Mouse (Mus musculus) retina, postnatal 7 days (tissue): ENCODE measurements around the gene Tti1.

Source experiments
- DNase-seq: peaks from one replicate; pipeline ENCODE4 v3.0.0-alpha.2; 2012; ENCODE audit warnings: low read depth, low spot score

The Tti1 gene

GRCm38 (mm10) chr2:157974604-157975501 is 53.4 kb downstream of the Tti1 start:
- DNase-seq = no peak

DNA sequence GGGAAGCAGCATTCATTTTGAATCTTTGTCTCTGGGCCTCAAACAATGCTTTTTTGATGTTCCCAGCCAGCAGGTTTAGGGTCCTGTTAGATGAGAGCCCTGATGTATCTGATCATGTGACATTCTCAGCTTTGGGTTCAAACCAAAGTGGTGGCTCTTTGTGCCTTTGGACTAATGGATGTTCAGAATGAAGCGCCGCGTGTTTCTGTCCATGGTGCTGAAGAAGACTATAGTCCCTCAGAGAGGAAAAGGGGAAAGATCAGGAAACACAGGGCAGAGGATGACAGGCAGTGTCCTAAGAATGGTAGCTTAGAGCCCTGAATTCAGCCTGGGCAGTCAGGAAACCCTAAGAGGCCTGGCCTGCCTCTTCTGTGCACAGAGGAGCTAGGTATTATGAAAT is 57.6 kb downstream of the Tti1 start:
- DNase-seq = peak; percentile 14

GRCm38 (mm10) chr2:157970124-157970523 is 58.1 kb downstream of the Tti1 start:
- DNase-seq = no peak

GRCm38 (mm10) chr2:157967856-157968255 is 60.4 kb downstream of the Tti1 start:
- DNase-seq = no peak

DNA sequence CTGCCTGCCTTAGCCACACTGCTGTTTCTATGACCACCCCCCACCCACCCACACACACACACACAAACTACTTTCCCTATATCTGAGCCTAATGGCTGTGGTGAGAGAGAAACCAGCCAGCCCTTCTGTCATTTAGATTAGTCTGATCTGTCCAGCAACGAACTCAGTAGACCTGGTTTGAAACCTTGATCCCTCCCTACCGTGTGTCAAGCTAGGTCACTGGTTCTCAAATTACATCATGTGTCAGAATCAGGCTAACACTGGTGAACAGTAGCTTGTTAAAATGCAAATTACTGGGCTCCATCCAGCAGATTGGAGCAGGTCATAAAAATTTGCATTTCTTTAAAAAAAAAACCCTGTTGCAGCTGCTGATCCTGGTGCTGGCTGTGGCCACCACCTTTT is 70.5 kb downstream of the Tti1 start:
- DNase-seq = no peak

DNA sequence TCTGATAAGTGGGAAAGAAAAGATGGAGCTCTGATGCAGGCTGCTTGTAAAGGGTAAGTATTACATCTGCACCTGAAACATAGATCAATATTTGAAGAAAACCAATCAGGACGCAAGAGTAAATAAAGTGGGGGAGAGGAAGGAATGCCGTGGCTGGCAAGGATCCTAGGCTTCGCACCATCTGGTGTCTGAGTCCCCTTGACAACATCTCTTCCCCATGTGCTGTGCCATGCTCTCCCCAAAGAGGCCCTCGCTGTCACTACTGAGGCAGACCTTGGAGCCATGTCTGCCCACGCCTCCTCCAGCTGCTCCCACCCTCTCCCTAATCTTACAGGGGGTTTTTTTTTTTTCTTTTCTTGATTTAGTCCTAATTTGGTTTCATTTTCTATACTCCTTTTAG is 74.3 kb downstream of the Tti1 start:
- DNase-seq = no peak

GRCm38 (mm10) chr2:157944156-157944893 is 83.9 kb downstream of the Tti1 start:
- DNase-seq = peak; percentile 46

DNA sequence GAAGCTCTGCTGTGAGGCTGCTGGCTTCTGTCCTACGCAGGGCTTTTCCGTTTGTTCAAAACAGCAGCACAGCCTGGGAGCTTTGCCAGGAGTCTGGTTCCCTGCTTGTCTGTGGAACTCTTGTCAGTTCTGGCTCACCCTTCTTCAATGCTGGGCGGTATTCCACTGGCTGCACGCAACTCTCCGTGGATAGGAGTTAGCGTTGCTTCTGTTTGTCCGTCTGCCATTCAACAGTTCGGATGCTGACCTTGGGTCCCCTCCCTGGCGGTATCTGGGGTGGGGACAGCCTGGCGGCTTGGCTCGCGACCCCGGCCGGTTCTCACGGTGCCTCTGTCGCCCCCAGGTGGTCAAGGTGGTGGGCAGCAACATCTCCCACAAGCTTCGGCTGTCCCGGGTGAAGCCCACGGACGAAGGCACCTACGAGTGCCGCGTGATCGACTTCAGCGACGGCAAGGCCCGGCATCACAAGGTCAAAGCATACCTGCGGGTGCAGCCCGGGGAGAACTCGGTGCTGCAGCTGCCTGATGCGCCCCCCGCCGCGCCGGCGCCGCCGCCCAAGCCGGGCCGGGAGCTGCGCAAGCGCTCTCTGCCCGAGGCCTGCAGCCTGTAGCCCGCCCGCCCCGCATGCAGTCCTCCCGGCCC is 84.6 kb downstream of the Tti1 start:
- DNase-seq = peak; percentile 54

DNA sequence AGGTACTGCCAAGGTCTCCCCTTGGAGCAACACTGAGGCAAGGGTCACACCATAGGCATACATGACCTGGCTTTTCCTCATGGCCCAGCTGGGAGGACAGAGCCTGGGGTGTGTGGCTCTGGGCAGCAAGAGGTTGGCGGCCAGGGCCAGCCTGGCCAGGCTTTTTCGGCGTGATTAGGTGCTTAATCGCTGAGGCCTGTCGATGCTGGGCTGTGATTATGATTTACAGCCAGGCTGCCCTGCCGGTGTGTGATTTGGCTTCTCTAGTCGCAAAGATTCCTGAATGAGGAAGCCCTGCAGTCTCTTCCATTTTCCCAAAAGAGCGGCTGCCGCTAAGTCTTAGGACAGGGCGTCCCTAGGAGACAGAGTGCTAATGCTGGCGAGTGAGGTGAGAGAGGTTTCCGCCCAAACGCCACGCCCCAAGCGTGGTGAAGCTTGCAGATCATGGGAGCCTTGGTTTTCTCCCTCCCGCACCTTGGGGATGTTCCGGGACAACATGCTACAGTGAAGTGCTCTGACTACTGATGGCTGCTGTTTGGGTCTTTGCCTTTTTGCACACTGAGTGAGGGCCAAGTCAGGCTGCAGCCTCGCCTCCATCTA is 87.5 kb downstream of the Tti1 start:
- DNase-seq = no peak

DNA sequence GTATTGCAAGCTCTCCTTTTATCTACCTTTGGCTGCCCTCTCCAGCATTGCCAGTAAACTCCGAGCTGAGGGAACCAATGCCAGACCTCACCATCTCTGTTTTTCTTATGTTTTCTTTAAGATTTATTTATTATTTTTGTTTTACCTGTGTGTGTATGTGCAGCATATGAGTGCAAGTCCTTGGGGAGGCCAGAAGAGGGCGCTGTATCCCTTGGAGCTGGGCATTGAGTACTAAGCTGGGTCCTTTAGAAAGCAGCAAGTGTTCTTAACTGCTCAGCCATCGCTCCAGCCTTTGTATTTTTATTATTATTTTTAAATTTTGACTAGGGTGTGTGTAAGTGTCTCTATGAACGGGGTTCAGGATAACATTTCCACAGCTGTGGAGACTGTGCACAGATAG is 91.6 kb downstream of the Tti1 start:
- no peak for DNase-seq

- DNase-seq = no peak
Measured at GRCm38 (mm10) chr2:157935444-157936171, 92.6 kb downstream of the Tti1 start.

- DNase-seq = no peak
Measured at GRCm38 (mm10) chr2:157932655-157933054, 95.6 kb downstream of the Tti1 start.
